In the genomic region with DNA sequence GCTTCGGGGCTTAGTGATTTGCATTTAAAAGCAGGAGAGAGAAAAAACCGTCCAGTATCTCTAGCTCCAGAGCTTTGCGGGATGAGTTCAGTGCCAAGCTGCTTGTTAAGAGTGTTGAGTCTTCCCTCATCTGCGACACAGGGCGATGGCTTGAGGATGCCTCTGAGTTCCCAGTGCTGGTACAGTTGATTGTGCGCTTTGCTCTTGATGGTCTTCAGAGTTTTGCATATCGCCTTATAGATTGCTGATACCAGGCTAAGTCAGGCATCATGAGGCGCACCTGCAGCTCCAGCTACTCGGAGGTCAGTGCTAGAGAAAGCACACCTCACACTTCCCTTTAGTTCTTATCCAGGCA, we compare ENCODE assay signal across 8 mouse cellular contexts. TPM values are rescaled to one million over a fixed set of nuclear protein-coding genes. Genes with fewer than 3 reads are reported as not detected.
DNase-seq lines count a peak whose midpoint lies in the region; ATAC-seq and TF ChIP-seq lines count a peak whose summit lies in the region.

No protein-coding gene starts in this region.

- H3K27me3 ChIP-seq in heart, embryonic 16.5 days (ENCODE audit: control insufficient read depth, insufficient read depth, low read length) = no peaks in the 10 kb centered on the region
- no peaks in the 10 kb centered on the region for H3K27me3 ChIP-seq in G1E (ENCODE audit: insufficient read depth, low read length)
- H3K27me3 ChIP-seq in embryonic facial prominence, embryonic 12.5 days = peaks cover 16% of the 10 kb centered on the region
- H3K27me3 ChIP-seq in liver, embryonic 16.5 days (ENCODE audit: control insufficient read depth, insufficient read depth, low read depth, low read length) = peaks cover 8% of the 10 kb centered on the region; the same call in 1 of the 2 replicates

- DNase-seq in heart, adult 8-10 months (ENCODE audit: low spot score) = no peak
- no peak for DNase-seq in G1E (ENCODE audit: low spot score)
- no peak for DNase-seq in gastrocnemius, postnatal 4 days (ENCODE audit: low spot score in 2 of 2)
- DNase-seq in urinary bladder, postnatal 10 days (ENCODE audit: low spot score) = no peak
- DNase-seq in left cerebral cortex, postnatal 14 days (ENCODE audit: low spot score in 2 of 2) = no peak

- no peaks in the 10 kb centered on the region for H3K36me3 ChIP-seq in heart, embryonic 16.5 days (ENCODE audit: control insufficient read depth, insufficient read depth)
- peaks cover 37% of the 10 kb centered on the region for H3K36me3 ChIP-seq in G1E (replicated peaks)
- no peaks in the 10 kb centered on the region for H3K36me3 ChIP-seq in embryonic facial prominence, embryonic 12.5 days
- no peaks in the 10 kb centered on the region for H3K36me3 ChIP-seq in liver, embryonic 16.5 days (ENCODE audit: control insufficient read depth, insufficient read depth)

- TF ChIP-seq CTCF in G1E (IDR thresholded peaks at IDR 0.05; ENCODE audit: low read depth, low read length) = no peak

- no peak overlapping the region for H3K27ac ChIP-seq in heart, embryonic 16.5 days (ENCODE audit: low read length)
- no peak overlapping the region for H3K27ac ChIP-seq in embryonic facial prominence, embryonic 12.5 days
- H3K27ac ChIP-seq in liver, embryonic 16.5 days (ENCODE audit: low read length) = no peak overlapping the region

- ATAC-seq in heart, embryonic 16.5 days (replicated peaks; ENCODE audit: extremely low read depth, insufficient read depth, low FRiP score) = no peak
- no peak for ATAC-seq in G1E (ENCODE audit: extremely low read depth, insufficient number of reproducible peaks, low FRiP score, poor library complexity, severe bottlenecking)
- no peak for ATAC-seq in embryonic facial prominence, embryonic 12.5 days (ENCODE audit: insufficient number of reproducible peaks, insufficient read depth, low FRiP score, low TSS enrichment)
- no peak for ATAC-seq in liver, embryonic 16.5 days (ENCODE audit: low read depth)

- H3K4me3 ChIP-seq in heart, embryonic 16.5 days (ENCODE audit: low read length) = no peak overlapping the region
- H3K4me3 ChIP-seq in G1E (ENCODE audit: low read depth, low read length) = peak overlapping the region; percentile 83
- H3K4me3 ChIP-seq in embryonic facial prominence, embryonic 12.5 days = no peak overlapping the region
- peak overlapping the region; percentile 37 for H3K4me3 ChIP-seq in liver, embryonic 16.5 days (ENCODE audit: low read depth, low read length)

- H3K9me3 ChIP-seq in heart, embryonic 16.5 days (replicated peaks; ENCODE audit: control insufficient read depth, low read length) = no peaks in the 10 kb centered on the region
- H3K9me3 ChIP-seq in G1E (replicated peaks) = no peaks in the 10 kb centered on the region
- no peaks in the 10 kb centered on the region for H3K9me3 ChIP-seq in embryonic facial prominence, embryonic 12.5 days
- no peaks in the 10 kb centered on the region for H3K9me3 ChIP-seq in liver, embryonic 16.5 days (replicated peaks; ENCODE audit: control insufficient read depth, low read length)

- intact Hi-C loops in left cerebral cortex, postnatal 14 days (cut with DNase I) = loop anchor here (5.0 kb wide), 2 partner anchors 38 to 228 kb away; no protein-coding TSS in a partner anchor

- no peak overlapping the region for H3K9ac ChIP-seq in heart, embryonic 16.5 days (ENCODE audit: low read length)
- H3K9ac ChIP-seq in embryonic facial prominence, embryonic 12.5 days = no peak overlapping the region
- no peak overlapping the region for H3K9ac ChIP-seq in liver, embryonic 16.5 days (ENCODE audit: low read depth, low read length)

- H3K4me2 ChIP-seq in heart, embryonic 16.5 days (ENCODE audit: low read depth, low read length) = peak overlapping the region; percentile 5; the same call in 1 of the 2 replicates
- peak overlapping the region; percentile 96; the same call in 1 of the 2 replicates for H3K4me2 ChIP-seq in embryonic facial prominence, embryonic 12.5 days (replicated peaks)
- H3K4me2 ChIP-seq in liver, embryonic 16.5 days (ENCODE audit: low read depth, low read length) = peak overlapping the region; percentile 100

- whole genome bisulfite sequencing in heart, embryonic 16.5 days = 74% methylated on average over 9 of the region's 9 CpGs
- 69% methylated on average over 9 of the region's 9 CpGs for WGBS in embryonic facial prominence, embryonic 12.5 days
- 70% methylated on average over 9 of the region's 9 CpGs for WGBS in liver, embryonic 16.5 days (ENCODE audit: insufficient replicate concordance)

- 0 out of 2 replicates have a peak, but pooled peaks cover 9% of the 10 kb centered on the region for H3K4me1 ChIP-seq in heart, embryonic 16.5 days (ENCODE audit: control insufficient read depth, insufficient read depth, low read length)
- peaks cover 58% of the 10 kb centered on the region for H3K4me1 ChIP-seq in G1E (ENCODE audit: insufficient read depth, low read depth, low read length)
- H3K4me1 ChIP-seq in embryonic facial prominence, embryonic 12.5 days = peaks cover 12% of the 10 kb centered on the region
- H3K4me1 ChIP-seq in liver, embryonic 16.5 days (ENCODE audit: control insufficient read depth, low read depth, low read length) = peaks cover 36% of the 10 kb centered on the region

RNA-seq across cellular contexts. Expression of gene Cnnm2, which starts 3.3 kb away (rescaled TPM):
- 1.9 and 2.7 TPM in 2 replicates for polyA plus RNA-seq in heart, embryonic 16.5 days (2015; fragmentation: Nextera tagmentation; extraction: Ambion mirVana)
- 1 to 10 TPM; 5.2 to 8.4 (median 6.0) TPM for total RNA-seq in heart, adult 8-10 months (2022)
- total RNA-seq in G1E (2014; fragmentation: Nextera tagmentation) (67.6 and 68.1 TPM in 2 replicates), G1E (2017) (16.2 and 16.7 TPM in 2 replicates)
- 20.7 and 27.1 TPM in 2 replicates for polyA plus RNA-seq in G1E (2012)
- 4.9 and 5.4 TPM in 2 replicates for polyA plus RNA-seq in embryonic facial prominence, embryonic 12.5 days (2016; fragmentation: Nextera tagmentation; extraction: Ambion mirVana)
- 1.2 and 1.4 TPM in 2 replicates for polyA plus RNA-seq in liver, embryonic 16.5 days (2015; fragmentation: Nextera tagmentation; extraction: Ambion mirVana)
- 1 to 10 TPM; 5.9 to 6.5 TPM for total RNA-seq in gastrocnemius, postnatal 4 days (2021)
- 10 to 100 TPM; 35.6 to 36.1 TPM for total RNA-seq in left cerebral cortex, postnatal 14 days (2021)

RNA-seq across cellular contexts. Expression of gene As3mt, which starts 57.5 kb away (rescaled TPM):
- polyA plus RNA-seq in heart, embryonic 16.5 days (2015; fragmentation: Nextera tagmentation; extraction: Ambion mirVana) = 46.7 and 52.1 TPM in 2 replicates
- 100 to 1,000 TPM in 2 of 4 experiments, 10 to 100 TPM in 2; 91.3 to 104 (median 98.7) TPM for total RNA-seq in heart, adult 8-10 months (2022)
- total RNA-seq in G1E (2014; fragmentation: Nextera tagmentation) (not detected in 2 replicates), G1E (2017) (0.17 and 0.49 TPM in 2 replicates)
- not detected in 2 replicates for polyA plus RNA-seq in G1E (2012)
- 28.5 and 30.4 TPM in 2 replicates for polyA plus RNA-seq in embryonic facial prominence, embryonic 12.5 days (2016; fragmentation: Nextera tagmentation; extraction: Ambion mirVana)
- polyA plus RNA-seq in liver, embryonic 16.5 days (2015; fragmentation: Nextera tagmentation; extraction: Ambion mirVana) = 18.2 and 18.6 TPM in 2 replicates
- total RNA-seq in gastrocnemius, postnatal 4 days (2021) = 10 to 100 TPM; 51.0 to 56.2 TPM
- total RNA-seq in left cerebral cortex, postnatal 14 days (2021) = 10 to 100 TPM; 16.8 to 18.4 TPM

Comparison
In these comparisons a context has a peak if more than half of its experiments do, and no peak if none do; other contexts are left out.
1. H3K4me2 ChIP-seq: peak in every context shown above with its lines; median percentile 100 in liver, embryonic 16.5 days; 96 in embryonic facial prominence, embryonic 12.5 days; 5 in heart, embryonic 16.5 days.
2. H3K4me3 ChIP-seq: peak in G1E (single experiment) and liver, embryonic 16.5 days (single experiment); none in heart, embryonic 16.5 days (single experiment) and embryonic facial prominence, embryonic 12.5 days (single experiment).
3. RNA of gene As3mt, which starts 57.5 kb away (total RNA-seq): 91.3 to 104 TPM in heart, adult 8-10 months, 51.0 to 56.2 TPM in gastrocnemius, postnatal 4 days and 16.8 to 18.4 TPM in left cerebral cortex, postnatal 14 days; 0.17 to 0.49 TPM in G1E; every median in the first group is over 10 times any median in the second.